Mouse (Mus musculus): Measurements from ENCODE around the gene Vmn2r86.
"Not testable (repeated sequence)": the region's sequence is repeated elsewhere in the genome, so short reads cannot be mapped to it uniquely, and the experiment has no call there.

The Vmn2r86 gene

DNA sequence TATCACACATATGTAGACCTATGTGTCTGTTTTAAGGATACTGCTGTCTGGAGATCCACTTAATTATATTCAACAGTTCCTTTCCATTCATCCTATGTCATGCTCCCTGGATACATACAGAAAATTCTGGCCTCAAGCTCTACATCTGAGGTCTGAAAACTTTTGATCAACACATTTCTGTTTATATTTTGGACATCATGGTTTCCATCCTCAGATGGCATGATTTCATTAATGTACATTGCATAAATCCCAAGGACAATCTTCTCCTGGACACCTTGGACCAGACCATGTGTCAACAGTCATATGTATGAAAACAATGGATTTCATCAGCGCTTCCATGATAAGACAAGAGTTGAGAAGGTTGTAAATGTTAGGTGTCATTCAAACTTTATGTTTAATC, at the start of gene Vmn2r86:
Gene Vmn2r86, minus strand, starts transcription at position 101 of the 400 bp plus-strand sequence.
- not testable (repeated sequence) for DNase-seq

DNA sequence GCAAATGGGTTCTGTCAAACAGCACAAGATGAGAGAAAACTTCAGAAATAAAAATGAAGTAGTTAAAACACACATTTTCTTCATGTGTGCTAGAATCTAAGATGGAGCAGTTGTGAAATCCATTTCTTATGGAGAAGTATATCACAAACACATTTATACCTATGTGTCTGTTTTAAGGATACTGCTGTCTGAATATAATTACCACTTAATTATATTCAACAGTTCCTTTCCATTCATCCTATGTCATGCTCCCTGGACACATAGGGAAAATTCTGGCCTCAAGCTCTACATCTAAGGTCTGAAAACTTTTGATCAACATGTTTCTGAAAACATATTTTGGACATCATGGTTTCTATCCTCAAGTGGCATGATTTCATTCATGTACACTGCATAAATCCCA, 41.4 kb upstream of the Vmn2r86 start, which contains the start of gene Vmn2r87:
Gene Vmn2r87, minus strand, starts transcription at position 101 of the 400 bp plus-strand sequence.
- no peak for DNase-seq

DNA sequence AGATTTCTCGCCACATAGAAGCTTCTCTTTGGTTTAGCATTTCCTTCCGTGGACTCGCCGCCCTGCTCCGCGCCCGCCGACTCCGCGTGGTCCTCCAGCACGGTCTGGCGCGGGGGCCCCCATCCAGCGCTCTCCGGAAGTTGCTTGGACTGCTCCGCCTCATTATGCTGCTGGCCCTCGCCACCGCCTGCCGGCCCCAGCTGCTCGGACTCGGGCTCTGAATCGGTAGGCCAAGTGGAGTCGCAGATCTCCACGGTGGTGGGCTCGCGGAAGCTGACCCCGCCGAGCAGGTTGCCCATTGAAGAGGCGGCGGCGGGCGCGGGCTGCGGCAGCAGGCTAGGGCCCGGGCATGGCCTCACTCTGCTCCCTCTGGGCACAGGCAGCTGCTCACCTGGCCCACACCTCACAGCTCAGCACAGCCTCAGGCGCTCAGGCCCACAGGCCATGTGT, 14.5 kb upstream of the Vmn2r86 start:
- peak in 1 of 2 experiments; percentile 1 for DNase-seq

DNA sequence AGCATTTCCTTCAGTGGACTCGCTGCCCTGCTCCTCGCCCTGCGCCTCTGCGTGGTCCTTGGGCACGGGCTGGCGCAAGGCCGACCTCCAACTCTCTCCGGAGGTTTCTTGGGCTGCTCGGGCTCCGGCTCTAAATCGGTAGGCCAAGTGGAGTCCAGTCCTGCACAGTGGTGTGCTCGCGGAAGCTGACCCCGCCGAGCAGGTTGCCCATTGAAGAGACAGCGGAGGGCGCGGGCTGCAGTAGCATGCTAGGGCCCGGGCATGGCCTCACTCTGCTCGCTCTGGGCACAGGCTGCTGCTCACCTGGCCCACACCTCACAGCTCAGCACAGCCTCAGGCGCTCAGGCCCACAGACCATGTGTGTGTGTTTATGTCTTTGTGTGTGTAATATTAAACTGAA, 11.1 kb downstream of the Vmn2r86 start:
- DNase-seq, result no peak

DNA sequence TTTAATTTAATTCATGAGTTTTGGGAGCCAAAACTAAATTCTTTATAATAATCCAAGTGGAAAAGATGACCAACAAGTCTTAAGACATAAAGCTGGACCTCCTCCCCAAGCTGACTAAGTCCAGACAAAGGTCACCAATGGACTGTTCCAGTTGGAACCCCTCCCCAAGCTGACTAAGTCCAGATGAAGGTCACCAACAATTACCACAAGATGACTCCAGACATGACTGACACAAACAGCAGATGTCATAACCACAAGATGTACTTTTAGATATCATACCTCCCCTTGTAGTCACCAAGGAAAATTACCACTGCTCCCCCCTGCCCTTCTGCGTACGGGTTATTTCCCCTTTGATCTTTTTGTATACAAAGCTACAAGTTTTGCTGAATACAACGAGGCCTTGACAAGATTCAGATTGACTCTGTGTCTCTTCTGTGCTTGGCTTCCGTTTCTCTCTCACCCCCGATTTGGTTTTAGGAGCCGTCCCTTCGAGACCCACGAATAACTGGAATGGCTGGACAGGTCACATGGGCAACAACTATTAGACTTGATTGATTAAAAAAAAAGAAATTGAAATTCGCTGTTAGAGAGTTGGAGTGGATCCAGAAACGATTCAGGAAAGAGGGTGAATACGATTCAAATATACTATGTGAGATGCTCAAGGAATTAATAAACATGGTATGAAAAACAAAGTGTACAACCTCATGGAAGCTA, 21.5 kb downstream of the Vmn2r86 start:
- not testable (repeated sequence) for DNase-seq

DNA sequence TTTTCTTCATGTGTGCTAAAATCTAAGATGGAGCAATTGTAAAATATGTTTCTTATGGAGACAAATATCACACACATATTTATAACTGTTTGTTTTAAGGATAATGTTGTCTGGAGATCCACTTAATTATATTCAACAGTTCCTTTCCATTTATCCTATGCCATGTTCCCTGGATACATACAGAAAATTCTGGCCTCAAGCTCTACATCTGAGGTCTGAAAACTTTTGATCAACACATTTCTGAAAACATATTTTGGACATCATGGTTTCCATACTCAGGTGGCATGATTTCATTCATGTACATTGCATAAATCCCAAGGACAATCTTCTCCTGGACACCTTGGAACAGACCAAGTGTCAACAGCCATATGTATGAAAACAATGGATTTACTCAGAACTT, 26.2 kb downstream of the Vmn2r86 start, which contains the start of gene Vmn2r85:
Gene Vmn2r85, minus strand, starts transcription at position 101 of the 400 bp plus-strand sequence.
- not testable (repeated sequence) for DNase-seq

DNA sequence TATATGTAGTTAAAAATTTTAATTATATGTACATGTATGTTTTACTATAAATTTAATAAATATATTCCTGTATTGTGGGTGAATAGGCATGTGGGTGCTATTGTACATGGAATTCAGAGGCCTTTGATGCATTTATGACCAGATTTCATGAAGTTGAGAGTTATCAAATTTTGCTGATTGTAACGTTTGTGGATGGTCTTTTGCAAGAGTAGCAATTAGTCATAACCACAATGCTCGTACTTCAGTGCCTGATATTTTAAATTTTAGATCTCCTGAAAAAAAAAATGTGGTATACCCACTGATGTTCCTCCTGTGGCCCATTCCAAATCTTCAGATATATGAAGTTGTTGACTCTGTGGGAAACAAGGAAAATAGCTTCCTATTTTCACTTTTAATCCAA, 33.5 kb downstream of the Vmn2r86 start:
- DNase-seq, result not testable (repeated sequence)

DNA sequence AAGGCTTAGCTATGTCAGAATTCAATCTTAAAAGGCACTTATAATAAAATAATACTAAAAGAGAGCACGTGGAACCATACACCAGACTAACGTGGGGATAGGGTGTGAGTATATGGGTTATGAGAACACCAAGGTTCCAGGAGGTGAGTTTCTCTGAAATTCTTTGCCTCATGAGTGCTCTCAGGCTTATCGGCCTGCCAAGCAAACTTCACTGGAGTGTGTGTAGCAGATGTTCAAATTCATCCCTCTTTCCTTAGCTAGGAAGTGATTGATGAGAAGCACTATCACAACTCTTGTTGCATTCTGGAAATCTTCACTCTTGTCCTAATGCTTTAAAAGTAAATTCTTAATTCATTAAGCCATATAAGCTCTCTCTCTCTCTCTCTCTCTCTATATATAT, 35.4 kb downstream of the Vmn2r86 start:
- DNase-seq, result no peak

DNA sequence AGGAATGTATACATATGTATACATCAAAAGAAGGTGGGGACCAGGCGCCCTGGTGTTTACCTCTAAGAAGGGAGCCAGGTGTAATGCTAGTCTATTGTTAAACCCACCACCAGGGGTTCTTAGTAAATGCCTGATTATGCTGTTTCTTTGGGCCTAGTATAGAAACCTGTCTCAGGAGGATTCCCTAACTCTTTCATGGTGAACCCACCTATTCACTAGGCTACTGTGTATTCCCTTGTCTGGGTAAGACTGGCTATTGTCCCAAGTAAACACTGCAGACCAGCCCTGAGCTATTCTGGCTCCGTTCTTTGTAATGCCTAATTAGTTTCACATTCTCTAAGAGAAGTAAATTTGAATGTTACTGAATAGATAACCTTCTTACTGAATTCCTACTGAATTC, 35.9 kb downstream of the Vmn2r86 start:
- not testable (repeated sequence) for DNase-seq

DNA sequence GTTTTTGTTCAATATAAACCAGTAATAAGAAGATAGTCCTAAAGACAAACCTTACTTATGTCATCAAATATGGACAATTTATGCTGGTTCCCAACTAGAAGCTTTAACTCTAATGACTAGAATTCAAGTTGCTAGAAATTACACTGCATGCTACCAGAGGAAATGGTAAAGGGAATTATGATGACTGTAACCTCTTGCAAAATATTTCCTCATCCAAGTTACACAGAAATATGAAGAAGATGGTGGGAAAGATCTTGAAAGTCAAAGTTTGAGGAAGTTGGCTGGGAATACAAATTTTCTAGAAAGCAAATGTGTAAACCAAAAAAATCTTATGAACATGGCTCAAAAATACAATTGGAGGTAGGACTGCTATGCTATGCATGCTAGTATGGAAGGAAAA, 39.5 kb downstream of the Vmn2r86 start:
- not testable (repeated sequence) for DNase-seq

DNA sequence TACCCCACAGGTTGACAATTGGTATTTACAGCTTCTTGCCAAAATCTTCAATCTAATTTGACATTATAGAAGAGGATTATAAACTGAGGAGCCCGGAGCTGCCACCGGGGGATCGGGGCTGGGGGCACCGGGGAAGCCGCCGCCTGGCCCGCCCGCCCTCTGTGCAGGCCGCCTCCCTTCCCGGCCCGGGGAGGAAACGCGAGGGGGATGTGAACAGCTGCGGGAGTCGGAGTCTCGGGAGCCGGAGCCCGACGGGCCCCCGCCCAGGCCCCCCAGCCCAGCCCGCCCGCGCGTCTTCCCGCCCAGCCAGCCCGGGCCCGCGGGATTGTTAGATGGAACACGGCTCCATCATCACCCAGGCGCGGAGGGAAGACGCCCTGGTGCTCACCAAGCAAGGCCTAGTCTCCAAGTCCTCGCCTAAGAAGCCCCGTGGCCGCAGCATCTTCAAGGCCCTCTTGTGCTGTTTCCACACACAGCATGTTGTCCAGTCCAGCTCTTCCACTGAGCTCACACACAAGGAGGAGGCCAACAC, 43.6 kb downstream of the Vmn2r86 start:
- not testable (repeated sequence) for DNase-seq

DNA sequence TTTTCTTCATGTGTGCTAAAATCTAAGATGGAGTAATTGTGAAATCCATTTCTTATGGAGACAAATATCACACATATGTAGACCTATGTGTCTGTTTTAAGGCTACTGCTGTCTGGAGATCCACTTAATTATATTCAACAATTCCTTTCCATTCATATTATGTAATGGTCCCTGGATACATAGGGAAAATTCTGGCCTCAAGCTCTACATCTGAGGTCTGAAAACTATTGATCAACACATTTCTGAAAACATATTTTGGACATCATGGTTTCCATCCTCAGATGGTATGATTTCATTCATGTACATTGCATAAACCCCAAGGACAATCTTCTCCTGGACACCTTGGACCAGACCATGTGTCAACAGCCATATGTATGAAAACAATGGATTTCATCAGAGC, 61.6 kb downstream of the Vmn2r86 start, which contains the start of gene Vmn2r84:
Gene Vmn2r84, minus strand, starts transcription at position 101 of the 400 bp plus-strand sequence.
- DNase-seq, result no peak

All from kidney, adult 8-10 months (tissue).